Comparison of ENCODE assay signal across 15 mouse cellular contexts in the genomic region with DNA sequence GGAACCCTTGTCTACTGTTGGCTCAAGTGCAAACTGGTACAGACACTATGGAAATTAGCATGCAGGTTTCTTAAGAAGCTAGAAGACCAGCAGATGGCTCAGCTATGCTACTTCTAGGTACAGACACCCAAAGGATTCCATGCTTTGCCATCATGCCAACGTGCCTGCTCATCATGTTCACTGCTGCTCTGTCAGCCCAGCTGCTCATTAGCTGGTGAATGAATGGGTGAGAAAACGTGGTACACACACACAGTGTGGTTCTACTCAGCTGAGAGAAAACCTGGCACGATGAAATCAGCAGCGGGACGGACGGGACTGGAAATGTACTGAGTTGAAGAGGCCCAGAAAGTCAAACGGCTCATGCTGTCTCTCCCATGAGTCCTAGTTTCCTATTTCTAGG.
DNase-seq lines count a peak whose midpoint lies in the region; ATAC-seq lines count a peak whose summit lies in the region.
"Had no signal": no experiment of that assay in that cellular context is flagged by ENCODE, and none has a peak within 500 bp of the region (broad histone marks: within the 10 kb centered on the region; RNA-seq: fewer than 3 reads in every experiment).

No protein-coding gene starts in this region.

- H3K4me2 ChIP-seq in forebrain, embryonic 13.5 days: no peak overlapping the region
- no peak overlapping the region for H3K4me2 ChIP-seq in forebrain, embryonic 11.5 days (ENCODE audit: low read depth, low read length, severe bottlenecking)
- H3K4me2 ChIP-seq: liver, embryonic 12.5 days; midbrain, embryonic 12.5 days had no signal

- no peak overlapping the region for H3K9ac ChIP-seq in forebrain, embryonic 13.5 days
- no peak overlapping the region for H3K9ac ChIP-seq in forebrain, embryonic 11.5 days (ENCODE audit: low read length)
- H3K9ac ChIP-seq: liver, embryonic 12.5 days; midbrain, embryonic 12.5 days had no signal

- peak; percentile 96 for ATAC-seq in forebrain, embryonic 13.5 days
- ATAC-seq in forebrain, embryonic 11.5 days (replicated peaks; ENCODE audit: low FRiP score): no peak
- ATAC-seq: intestine, embryonic 16.5 days; liver, embryonic 12.5 days had no signal

- intact Hi-C loops in left cerebral cortex, postnatal 25 days (cut with DNase I): no loop called here

- H3K36me3 ChIP-seq in forebrain, embryonic 13.5 days (ENCODE audit: poor library complexity, severe bottlenecking): peaks cover 35% of the 10 kb centered on the region
- no peaks in the 10 kb centered on the region; the same call in 1 of the 2 replicates for H3K36me3 ChIP-seq in forebrain, embryonic 11.5 days (ENCODE audit: control insufficient read depth, insufficient read depth, low read length)
- H3K36me3 ChIP-seq in limb, embryonic 10.5 days: peaks cover 46% of the 10 kb centered on the region

- DNase-seq in forebrain, embryonic 11.5 days (ENCODE audit: low spot score): no peak
- peak; percentile 18 for DNase-seq in ZHBTc4 (ENCODE audit: low read depth, low spot score)
- DNase-seq in frontal cortex, postnatal 36 days (ENCODE audit: low spot score in 2 of 2): peak; percentile 9 to 54
- DNase-seq in left cerebral cortex, postnatal 25 days (ENCODE audit: low spot score in 2 of 2): peak; percentile 30 to 72
- DNase-seq in kidney, adult 11 months: no peak
- DNase-seq in limb, embryonic 10.5 days (ENCODE audit: low spot score): no peak
- DNase-seq in heart, adult 9 months (ENCODE audit: low spot score in 2 of 2): no peak
- DNase-seq: cerebellum, adult 9-10 months; heart, adult 18-20 months; heart, postnatal 4 days; lung, postnatal 14 days had no signal

- H3K9me3 ChIP-seq in forebrain, embryonic 13.5 days (replicated peaks): no peaks in the 10 kb centered on the region
- H3K9me3 ChIP-seq in forebrain, embryonic 11.5 days (ENCODE audit: control insufficient read depth, low read length): no peaks in the 10 kb centered on the region
- H3K9me3 ChIP-seq in limb, embryonic 10.5 days (replicated peaks): no peaks in the 10 kb centered on the region
- H3K9me3 ChIP-seq: liver, embryonic 12.5 days; midbrain, embryonic 12.5 days had no signal

- H3K4me3 ChIP-seq in forebrain, embryonic 13.5 days: no peak overlapping the region
- H3K4me3 ChIP-seq in forebrain, embryonic 11.5 days (ENCODE audit: low read depth, low read length): no peak overlapping the region
- no peak overlapping the region for H3K4me3 ChIP-seq in limb, embryonic 10.5 days
- H3K4me3 ChIP-seq: liver, embryonic 12.5 days; midbrain, embryonic 12.5 days had no signal

- 67% methylated on average over 7 of the region's 7 CpGs for WGBS in forebrain, embryonic 13.5 days
- 88% methylated on average over 7 of the region's 7 CpGs for WGBS in forebrain, embryonic 11.5 days
- WGBS in limb, embryonic 10.5 days: 93% methylated on average over 7 of the region's 7 CpGs

- H3K4me1 ChIP-seq in forebrain, embryonic 13.5 days: peaks cover 4% of the 10 kb centered on the region; the same call in 1 of the 2 replicates
- H3K4me1 ChIP-seq in forebrain, embryonic 11.5 days (replicated peaks; ENCODE audit: control insufficient read depth, insufficient read depth, low read length): no peaks in the 10 kb centered on the region
- H3K4me1 ChIP-seq in limb, embryonic 10.5 days: no peaks in the 10 kb centered on the region
- H3K4me1 ChIP-seq: liver, embryonic 12.5 days; midbrain, embryonic 12.5 days had no signal

- 0 out of 2 replicates have a peak overlapping the region, but pooled peaks have one; percentile 52 for H3K27ac ChIP-seq in forebrain, embryonic 13.5 days
- H3K27ac ChIP-seq in forebrain, embryonic 11.5 days (ENCODE audit: low read depth, low read length): no peak overlapping the region
- no peak overlapping the region for H3K27ac ChIP-seq in limb, embryonic 10.5 days
- H3K27ac ChIP-seq: liver, embryonic 12.5 days; midbrain, embryonic 12.5 days had no signal

- H3K27me3 ChIP-seq in forebrain, embryonic 13.5 days: no peaks in the 10 kb centered on the region
- H3K27me3 ChIP-seq in forebrain, embryonic 11.5 days (ENCODE audit: control insufficient read depth, insufficient read depth, low read length): no peaks in the 10 kb centered on the region
- no peaks in the 10 kb centered on the region for H3K27me3 ChIP-seq in limb, embryonic 10.5 days (ENCODE audit: low read depth, poor library complexity, severe bottlenecking)
- H3K27me3 ChIP-seq: liver, embryonic 12.5 days; midbrain, embryonic 12.5 days had no signal

Comparison
In these comparisons a context has a peak if more than half of its experiments do, and no peak if none do; other contexts are left out.
1. DNase-seq: peak in ZHBTc4 (single experiment), frontal cortex, postnatal 36 days (2 of 2) and left cerebral cortex, postnatal 25 days (2 of 2); none in forebrain, embryonic 11.5 days (single experiment), kidney, adult 11 months (single experiment), limb, embryonic 10.5 days (single experiment) and heart, adult 9 months (0 of 2).